Mouse (Mus musculus) adrenal gland, postnatal 4 days (tissue): ENCODE results near the gene Dyrk3. TPM values are rescaled to one million over a fixed set of nuclear protein-coding genes. Genes with fewer than 3 reads are reported as not detected.

Experiments
- DNase-seq, 2 experiments: peaks; one replicate each; pipeline ENCODE4 v3.0.0; 2021 to 2022; ENCODE audit warnings: low spot score in 2 of 2, mixed read lengths in 2 of 2
- total RNA-seq, 2 experiments: library from RNA; stranded (reverse); gene quantifications; 2 replicates each; pipeline ENCODE4 v1.2.3; 2021

Dyrk3 gene
- total RNA-seq, 2 experiments from 2014 or later: 7.9 to 8.4 TPM

GRCm38 (mm10) chr1:131116430-131117011 lies 21.6 kb downstream of the Dyrk3 start:
- no peak for DNase-seq

- DNase-seq: peak in 1 of 2 experiments; percentile 42
These were observed 22.2 kb downstream of the Dyrk3 start for GRCm38 (mm10) chr1:131115932-131116331.

GRCm38 (mm10) chr1:131112576-131112975 lies 25.6 kb downstream of the Dyrk3 start:
- no peak for DNase-seq

GRCm38 (mm10) chr1:131110525-131111106 lies 27.5 kb downstream of the Dyrk3 start:
- no peak for DNase-seq

- no peak for DNase-seq
These were observed 30.4 kb downstream of the Dyrk3 start for GRCm38 (mm10) chr1:131107575-131108308.

GRCm38 (mm10) chr1:131103776-131104424 lies 34.2 kb downstream of the Dyrk3 start:
- no peak for DNase-seq

- no peak for DNase-seq
These were observed 37.3 kb downstream of the Dyrk3 start for GRCm38 (mm10) chr1:131100808-131101207.

GRCm38 (mm10) chr1:131097700-131098094 lies 40.4 kb downstream of the Dyrk3 start, which contains the start of gene Mapkapk2:
TSS of gene Mapkapk2 (minus strand) at chr1:131097826.
- DNase-seq: peak; percentile 80 to 90

- DNase-seq: peak in 1 of 2 experiments; percentile 28
These were observed 41.1 kb downstream of the Dyrk3 start for GRCm38 (mm10) chr1:131096803-131097699.

GRCm38 (mm10) chr1:131096132-131096695 lies 41.9 kb downstream of the Dyrk3 start:
- no peak for DNase-seq

GRCm38 (mm10) chr1:131095574-131095973 lies 42.6 kb downstream of the Dyrk3 start:
- DNase-seq: no peak

GRCm38 (mm10) chr1:131093889-131094288 lies 44.3 kb downstream of the Dyrk3 start:
- no peak for DNase-seq

GRCm38 (mm10) chr1:131092846-131093245 lies 45.3 kb downstream of the Dyrk3 start:
- no peak for DNase-seq

- no peak for DNase-seq
These were observed 46.0 kb downstream of the Dyrk3 start for GRCm38 (mm10) chr1:131092173-131092572.

GRCm38 (mm10) chr1:131091481-131091880 lies 46.7 kb downstream of the Dyrk3 start:
- no peak for DNase-seq

GRCm38 (mm10) chr1:131090877-131091276 lies 47.3 kb downstream of the Dyrk3 start:
- no peak for DNase-seq

GRCm38 (mm10) chr1:131090261-131090660 lies 47.9 kb downstream of the Dyrk3 start:
- DNase-seq: no peak

GRCm38 (mm10) chr1:131089525-131090127 lies 48.5 kb downstream of the Dyrk3 start:
- no peak for DNase-seq

GRCm38 (mm10) chr1:131088547-131088946 lies 49.6 kb downstream of the Dyrk3 start:
- DNase-seq: no peak

GRCm38 (mm10) chr1:131086907-131087306 lies 51.2 kb downstream of the Dyrk3 start:
- no peak for DNase-seq
